Mouse (Mus musculus) liver, embryonic 14.5 days (tissue): ENCODE data around the gene Akap12. TPM values are rescaled to one million over a fixed set of nuclear protein-coding genes. Genes with fewer than 3 reads are reported as not detected.

Experiments
- ATAC-seq: fragments of 200-750 bp; cut with Nextera tagmentation; 2 replicates; pipeline ENCODE4 v1.8.0; 2017; ENCODE audit warnings: moderate number of reproducible peaks, mild to moderate bottlenecking, moderate library complexity; ENCODE audit not compliant: insufficient read depth
- DNase-seq, 3 experiments: peaks; one replicate each; pipeline ENCODE4 v3.0.0-alpha.2; 2012 to 2013; ENCODE audit warnings: low read depth in 3 of 3, low spot score in 3 of 3
- H3K27ac ChIP-seq: fragments of 300-500 bp; sonication (generic); 2 replicates; pipeline ENCODE4 v1.5.1; 2014; ENCODE audit warnings: moderate library complexity, mild to moderate bottlenecking, control low read depth, inconsistent platforms
- H3K27me3 ChIP-seq: fragments of 300-500 bp; sonication (generic); 2 replicates; pipeline ENCODE4 v1.6.1; 2014; ENCODE audit warnings: mild to moderate bottlenecking, low read length, moderate library complexity; ENCODE audit not compliant: control insufficient read depth, insufficient read depth
- H3K36me3 ChIP-seq: fragments of 300-500 bp; sonication (generic); replicated peaks from 2 replicates; pipeline ENCODE4 v1.6.1; 2014; ENCODE audit warnings: low read depth; ENCODE audit not compliant: control insufficient read depth, insufficient read depth
- H3K4me1 ChIP-seq, 2 experiments: fragments of 200-500 bp in 1 of 2; fragments of 300-500 bp in 1 of 2; sonication (generic) in 1 of 2; replicated peaks; 2 replicates each; pipeline ENCODE4 v1.6.1; 2012 to 2014; ENCODE audit warnings: antibody characterized with exemption in 1 of 2, inconsistent platforms in 1 of 2, low read length in 1 of 2; ENCODE audit not compliant: control insufficient read depth in 2 of 2, insufficient read depth in 2 of 2
- H3K4me2 ChIP-seq: fragments of 300-500 bp; sonication (generic); 2 replicates; pipeline ENCODE4 v1.6.1; 2014; ENCODE audit warnings: low read depth, mild to moderate bottlenecking, control low read depth, moderate library complexity
- H3K4me3 ChIP-seq, 2 experiments: fragments of 200-500 bp in 1 of 2; fragments of 300-500 bp in 1 of 2; sonication (generic) in 1 of 2; 2 replicates each; pipeline ENCODE4 v1.5.1; 2012 to 2014; ENCODE audit warnings: low read depth in 2 of 2, low read length in 2 of 2, mild to moderate bottlenecking in 2 of 2, control low read depth in 1 of 2, inconsistent platforms in 1 of 2, moderate library complexity in 1 of 2; ENCODE audit not compliant: insufficient read depth in 1 of 2
- H3K9ac ChIP-seq: fragments of 300-500 bp; sonication (generic); replicated peaks from 2 replicates; pipeline ENCODE4 v1.6.1; 2014; ENCODE audit warnings: mild to moderate bottlenecking, control low read depth, moderate library complexity
- H3K9me3 ChIP-seq: fragments of 300-500 bp; sonication (generic); 2 replicates; pipeline ENCODE4 v1.6.1; 2016; ENCODE audit warnings: low read length, mixed read lengths; ENCODE audit not compliant: control insufficient read depth
- CTCF ChIP-seq: IDR thresholded peaks from 2 replicates; pipeline ENCODE4 v1.5.1; 2016; ENCODE audit warnings: antibody characterized with exemption, low read depth, control low read depth
- EP300 ChIP-seq: IDR thresholded peaks from 2 replicates; pipeline ENCODE4 v1.6.1; 2016; ENCODE audit warnings: antibody characterized with exemption, low read depth
- WGBS: fragments of 180-500 bp; shearing (Covaris S2); extraction: QIAGEN DNeasy Blood & Tissue Kit; methylation state at CpG from one replicate; pipeline ENCODE4 v1.1.7; 2014; ENCODE audit not compliant: insufficient replicate concordance; 5-methylcytosine and 5-hydroxymethylcytosine counted together
- polyA plus RNA-seq, 2 experiments: library from polyadenylated mRNA; depleted of rRNA in 1 of 2; stranded (reverse) in 1 of 2; unstranded in 1 of 2; fragments of >200 nt; fragmentation: Nextera tagmentation in 1 of 2; extraction: Ambion mirVana in 1 of 2; gene quantifications; 2 replicates each; pipeline versions ENCODE4 v1.2.1 to v1.2.3; 2012 to 2014

Akap12 gene
- polyA plus RNA-seq, 2 experiments, result 2.5 to 2.9 TPM

DNA sequence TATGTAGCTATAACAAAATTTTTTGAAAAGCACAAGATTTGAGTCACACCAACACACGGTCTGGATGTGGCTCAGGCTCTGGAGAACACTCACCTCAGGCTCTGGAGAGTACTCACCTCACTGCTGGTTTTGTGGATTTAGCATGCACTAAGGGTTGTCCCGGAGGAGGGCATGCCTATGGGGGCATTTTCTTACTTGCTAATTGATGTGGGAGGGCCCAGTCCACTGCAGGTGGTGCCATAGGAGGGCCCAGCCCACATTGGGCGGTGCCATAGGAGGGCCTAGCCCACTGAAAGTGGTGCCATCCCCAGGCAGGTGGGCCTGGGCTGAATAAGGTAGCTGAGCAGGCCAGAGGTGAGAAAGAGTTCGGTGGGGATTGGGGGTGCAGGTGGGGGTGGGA is 12.6 kb upstream of the Akap12 start:
- Histone ChIP-seq H3K4me2 (no peak overlapping the region), H3K36me3 (no peaks in the 10 kb centered on the region), H3K9ac (no peak overlapping the region), H3K27me3 (no peaks in the 10 kb centered on the region), H3K4me3 (no peak overlapping the region), H3K27ac (no peak overlapping the region), H3K9me3 (no peaks in the 10 kb centered on the region), H3K4me1 (peaks cover 0 to 7% of the 10 kb centered on the region in 2 experiments; a peak in 2 of 4 replicates)
- ATAC-seq (no peak), DNase-seq (no peak)
- no peak for TF ChIP-seq CTCF
- TF ChIP-seq EP300, result no peak
- WGBS, result 56% methylated on average over 4 of the region's 4 CpGs

DNA sequence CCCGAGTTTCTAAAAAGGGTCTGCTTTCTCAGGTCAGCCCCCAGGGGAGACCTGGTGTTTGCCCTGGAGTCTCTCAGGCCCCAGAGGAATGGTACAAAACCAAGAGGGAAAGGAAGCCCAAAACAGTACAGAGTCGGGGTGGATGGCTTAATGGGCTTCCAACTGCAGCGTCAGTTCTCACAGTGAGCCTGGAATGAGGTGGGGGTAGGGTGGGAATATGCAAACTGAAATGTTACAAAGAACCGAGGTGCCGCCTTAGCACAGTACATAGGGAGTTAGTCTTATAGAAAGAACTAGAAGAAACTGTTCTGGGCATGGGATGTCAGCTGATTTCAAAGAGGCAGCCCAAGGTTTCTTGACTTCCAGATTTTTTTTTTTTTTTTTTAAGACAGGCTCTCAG is 11.7 kb upstream of the Akap12 start:
- DNase-seq (no peak), ATAC-seq (no peak)
- peaks cover 0 to 7% of the 10 kb centered on the region in 2 experiments; a peak in 2 of 4 replicates for H3K4me1 ChIP-seq
- no peak overlapping the region for H3K9ac ChIP-seq
- no peaks in the 10 kb centered on the region for H3K27me3 ChIP-seq
- no peaks in the 10 kb centered on the region for H3K9me3 ChIP-seq
- 45% methylated on average over 5 of the region's 5 CpGs for WGBS
- H3K4me2 ChIP-seq, result no peak overlapping the region
- no peak for TF ChIP-seq CTCF
- TF ChIP-seq EP300, result no peak
- H3K27ac ChIP-seq, result no peak overlapping the region
- no peak overlapping the region for H3K4me3 ChIP-seq
- no peaks in the 10 kb centered on the region for H3K36me3 ChIP-seq

DNA sequence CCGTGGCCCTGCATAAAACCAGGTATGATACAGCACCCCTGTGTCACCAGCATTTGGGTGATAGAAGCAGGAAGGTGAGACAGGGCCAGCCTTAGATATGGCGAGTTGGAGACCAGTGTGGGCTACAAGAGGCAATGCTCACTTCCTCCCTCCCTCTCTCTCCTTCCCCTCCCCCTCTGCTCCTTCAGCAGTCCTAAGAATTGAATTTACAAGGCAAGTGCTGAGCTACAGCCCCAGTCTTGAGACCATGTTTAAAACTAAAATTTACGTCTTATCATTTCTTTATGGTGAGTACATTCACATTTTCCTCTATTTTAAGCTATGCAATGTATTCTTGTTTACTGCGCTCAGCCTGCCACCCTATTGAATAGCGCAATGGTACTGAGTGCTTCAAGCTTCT is 5.3 kb upstream of the Akap12 start:
- Histone ChIP-seq H3K9ac (no peak overlapping the region), H3K36me3 (no peaks in the 10 kb centered on the region), H3K4me2 (no peak overlapping the region), H3K9me3 (no peaks in the 10 kb centered on the region), H3K27ac (no peak overlapping the region), H3K27me3 (peaks cover 14% of the 10 kb centered on the region), H3K4me3 (no peak overlapping the region), H3K4me1 (no peaks in the 10 kb centered on the region)
- DNase-seq (no peak), ATAC-seq (no peak)
- WGBS, result 49% methylated on average over 5 of the region's 5 CpGs
- TF ChIP-seq CTCF (no peak), EP300 (no peak)

DNA sequence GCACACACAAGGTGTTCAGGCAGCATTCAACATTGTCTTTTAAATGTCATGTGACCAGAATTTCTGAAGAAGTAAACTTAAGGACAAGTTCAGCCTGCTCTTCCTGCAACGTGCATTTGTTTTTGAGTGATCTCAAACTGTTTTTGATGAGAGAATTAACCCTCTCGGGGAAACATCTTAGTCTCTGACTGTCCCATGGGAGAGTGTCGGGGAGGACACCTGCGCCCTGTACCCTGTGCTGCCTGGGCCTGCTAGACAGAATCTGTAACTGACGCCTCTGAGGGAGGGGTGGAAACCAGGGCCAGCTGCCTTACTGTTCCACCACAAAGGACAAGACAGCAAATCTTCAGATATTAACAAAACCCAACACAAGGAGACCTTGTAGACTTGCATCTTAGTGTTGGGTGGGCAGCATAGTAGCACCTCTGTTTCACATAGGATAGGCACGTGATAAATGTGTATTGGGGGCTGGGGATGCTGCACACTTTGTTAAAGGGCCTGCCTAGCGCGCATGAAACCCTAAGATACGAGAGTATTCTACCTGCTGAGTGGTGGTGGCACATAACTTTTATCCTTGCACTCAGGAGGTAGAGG is 4.7 kb upstream of the Akap12 start:
- Histone ChIP-seq H3K4me3 (no peak overlapping the region), H3K9ac (no peak overlapping the region), H3K27ac (no peak overlapping the region), H3K4me1 (no peaks in the 10 kb centered on the region), H3K27me3 (peaks cover 19% of the 10 kb centered on the region), H3K9me3 (no peaks in the 10 kb centered on the region), H3K4me2 (no peak overlapping the region), H3K36me3 (no peaks in the 10 kb centered on the region)
- no peak for ATAC-seq
- 68% methylated on average over 9 of the region's 9 CpGs for WGBS
- DNase-seq, result no peak
- TF ChIP-seq EP300, result no peak
- TF ChIP-seq CTCF, result no peak

DNA sequence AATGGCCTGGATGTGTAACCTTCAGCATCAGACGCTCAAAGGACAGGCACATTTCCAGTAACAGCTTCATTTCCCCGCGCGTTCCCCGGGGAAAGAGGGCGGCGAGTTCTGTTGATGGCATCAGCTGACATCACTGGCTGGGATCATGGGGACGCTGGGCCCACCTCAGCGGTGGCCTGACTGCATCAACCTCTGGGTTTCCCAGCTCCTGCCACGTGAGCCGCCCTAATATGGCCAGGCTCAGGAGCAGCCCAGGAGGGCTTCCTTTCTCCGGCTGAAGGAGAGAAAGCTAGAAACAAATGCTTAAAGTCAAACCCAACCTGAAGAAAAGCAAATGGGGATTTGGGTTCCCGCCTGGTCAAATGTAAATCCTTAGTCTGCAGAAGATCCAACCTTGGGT is 539 bp upstream of the Akap12 start:
- TF ChIP-seq CTCF (no peak), EP300 (no peak)
- ATAC-seq, result no peak
- Histone ChIP-seq H3K4me2 (peak overlapping the region; percentile 59), H3K4me3 (0 out of 4 replicates have a peak overlapping the region, but pooled peaks of 1 of the 2 experiments have one; percentile 12), H3K27ac (no peak overlapping the region), H3K27me3 (peaks cover 34% of the 10 kb centered on the region), H3K36me3 (no peaks in the 10 kb centered on the region), H3K9me3 (no peaks in the 10 kb centered on the region), H3K4me1 (no peaks in the 10 kb centered on the region), H3K9ac (no peak overlapping the region)
- DNase-seq, result no peak
- WGBS, result 22% methylated on average over 13 of the region's 13 CpGs
